Mouse (Mus musculus): ENCODE data around the gene Pde8b. TPM values are rescaled to one million over a fixed set of nuclear protein-coding genes. Genes with fewer than 3 reads are reported as not detected.

Gene Pde8b
- total and polyA plus RNA-seq, 2 experiments from 2014 or later = 7.1 to 23.6 TPM

- H3K9me3 ChIP-seq (ENCODE audit: low read length) = no peaks in the 10 kb centered on the region
- no peak for DNase-seq (ENCODE audit: low spot score)
- ATAC-seq (ENCODE audit: low FRiP score) = no peak
- H3K27ac ChIP-seq (ENCODE audit: low read depth, low read length) = no peak overlapping the region
- no peaks in the 10 kb centered on the region for H3K27me3 ChIP-seq (ENCODE audit: insufficient read depth, low read length)
- H3K9ac ChIP-seq (replicated peaks; ENCODE audit: low read length, poor library complexity, severe bottlenecking) = no peak overlapping the region
- no peak overlapping the region for H3K4me3 ChIP-seq (ENCODE audit: low read depth, low read length)
- no peaks in the 10 kb centered on the region for H3K36me3 ChIP-seq (ENCODE audit: insufficient read depth, low read length)
- no peak for TF ChIP-seq CTCF (IDR thresholded peaks at IDR 0.05)
- H3K4me2 ChIP-seq (ENCODE audit: low read depth, low read length, poor library complexity, severe bottlenecking) = no peak overlapping the region
- H3K4me1 ChIP-seq (ENCODE audit: insufficient read depth, low read length) = no peaks in the 10 kb centered on the region
- WGBS = 55% methylated on average over 4 of the region's 4 CpGs
Measured at GRCm38 (mm10) chr13:95102985-95103590, 147.0 kb downstream of the Pde8b start.

DNA sequence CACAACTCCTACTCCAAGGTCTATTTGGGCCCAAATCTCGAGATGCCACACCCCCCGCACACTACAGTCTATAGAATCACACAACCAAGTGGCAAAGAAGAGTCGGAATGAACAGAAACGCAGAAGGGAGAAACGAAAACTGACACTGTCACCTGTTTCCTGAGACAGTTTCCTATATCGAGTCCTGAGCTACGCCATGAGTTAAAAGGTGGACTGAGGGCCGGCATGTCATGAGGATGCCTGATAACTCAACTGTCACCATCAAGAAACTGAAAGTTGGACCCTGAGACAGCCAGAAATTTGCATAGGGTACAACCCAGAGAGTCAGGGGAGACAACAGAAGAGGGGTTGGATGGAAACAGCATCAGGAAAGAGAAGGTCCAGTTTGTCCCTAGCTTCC is 148.8 kb downstream of the Pde8b start:
- H3K9ac ChIP-seq (replicated peaks; ENCODE audit: low read length, poor library complexity, severe bottlenecking) = no peak overlapping the region
- ATAC-seq (ENCODE audit: low FRiP score) (no peak), DNase-seq (ENCODE audit: low spot score) (no peak)
- H3K27me3 ChIP-seq (ENCODE audit: insufficient read depth, low read length) = no peaks in the 10 kb centered on the region
- H3K36me3 ChIP-seq (ENCODE audit: insufficient read depth, low read length) = no peaks in the 10 kb centered on the region
- no peak for TF ChIP-seq CTCF (IDR thresholded peaks at IDR 0.05)
- no peak overlapping the region for H3K4me3 ChIP-seq (ENCODE audit: low read depth, low read length)
- no peaks in the 10 kb centered on the region for H3K9me3 ChIP-seq (ENCODE audit: low read length)
- H3K4me2 ChIP-seq (ENCODE audit: low read depth, low read length, poor library complexity, severe bottlenecking) = no peak overlapping the region
- H3K4me1 ChIP-seq (ENCODE audit: insufficient read depth, low read length) = no peaks in the 10 kb centered on the region
- WGBS = 92% methylated on average over 8 of the region's 8 CpGs
- no peak overlapping the region for H3K27ac ChIP-seq (ENCODE audit: low read depth, low read length)

DNA sequence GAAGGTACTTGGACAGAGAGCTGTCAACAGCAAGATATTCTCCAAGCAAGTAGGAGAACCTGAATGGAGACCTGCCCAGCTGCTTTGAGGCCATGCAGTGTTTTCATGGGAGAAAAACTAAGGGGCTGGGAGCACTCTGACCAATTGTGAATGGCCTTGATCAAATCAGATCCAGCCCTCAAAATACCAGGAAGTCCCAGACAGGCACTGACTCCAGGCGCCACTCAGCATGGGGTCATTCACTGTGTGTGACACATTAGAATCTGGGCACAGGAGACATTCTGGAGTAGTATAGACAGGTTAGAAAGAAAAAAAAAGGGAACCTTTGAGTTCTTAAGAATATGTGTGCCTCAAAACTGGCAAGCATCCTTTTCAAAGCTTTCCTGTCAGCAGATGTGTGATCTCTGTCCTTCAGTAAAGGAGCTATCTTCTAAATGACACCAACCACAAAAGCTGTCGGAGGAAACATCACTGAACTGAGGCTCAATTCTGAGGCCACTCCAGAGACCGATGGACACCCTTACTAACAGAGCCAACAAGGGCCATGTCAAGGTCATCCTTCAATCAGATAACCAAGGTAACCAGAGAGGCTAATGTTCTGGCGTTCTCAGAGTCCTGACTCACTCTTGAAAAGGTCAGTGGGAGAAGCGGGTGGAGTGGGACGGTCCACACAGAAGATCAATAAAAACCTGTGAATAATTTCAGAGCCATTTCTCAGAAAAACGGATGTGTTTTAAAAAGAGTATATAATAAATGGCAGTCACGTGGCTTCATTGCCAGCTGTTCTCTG is 151.0 kb downstream of the Pde8b start:
- no peak overlapping the region for H3K4me3 ChIP-seq (ENCODE audit: low read depth, low read length)
- no peak for ATAC-seq (ENCODE audit: low FRiP score)
- H3K9ac ChIP-seq (replicated peaks; ENCODE audit: low read length, poor library complexity, severe bottlenecking) = no peak overlapping the region
- no peaks in the 10 kb centered on the region for H3K9me3 ChIP-seq (ENCODE audit: low read length)
- no peak for TF ChIP-seq CTCF (IDR thresholded peaks at IDR 0.05)
- no peaks in the 10 kb centered on the region for H3K27me3 ChIP-seq (ENCODE audit: insufficient read depth, low read length)
- H3K4me2 ChIP-seq (ENCODE audit: low read depth, low read length, poor library complexity, severe bottlenecking) = no peak overlapping the region
- WGBS = 84% methylated on average over 8 of the region's 8 CpGs
- no peaks in the 10 kb centered on the region for H3K4me1 ChIP-seq (ENCODE audit: insufficient read depth, low read length)
- DNase-seq (ENCODE audit: low spot score) = no peak
- H3K36me3 ChIP-seq (ENCODE audit: insufficient read depth, low read length) = no peaks in the 10 kb centered on the region
- H3K27ac ChIP-seq (ENCODE audit: low read depth, low read length) = no peak overlapping the region

DNA sequence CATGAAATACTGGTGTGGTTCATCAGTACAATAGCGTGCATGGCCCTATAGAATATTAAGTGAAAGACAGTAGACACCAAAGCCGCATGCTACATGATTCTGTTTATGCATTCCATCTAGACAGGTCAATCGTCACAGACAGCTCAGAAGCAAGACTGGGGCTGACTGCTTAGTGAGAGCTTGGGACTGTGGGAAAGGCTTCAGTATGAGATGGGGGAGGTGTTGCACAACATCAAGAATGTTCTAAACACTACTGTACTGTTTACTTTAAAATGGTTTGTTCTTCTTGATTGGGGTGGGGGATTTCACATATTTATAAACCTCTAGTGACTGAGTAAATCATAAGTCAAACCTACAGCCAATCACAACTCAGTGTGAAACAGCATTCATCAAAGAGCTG is 153.5 kb downstream of the Pde8b start:
- ATAC-seq (ENCODE audit: low FRiP score) = no peak
- TF ChIP-seq CTCF (IDR thresholded peaks at IDR 0.05) = no peak

GRCm38 (mm10) chr13:95095860-95096259 is 154.3 kb downstream of the Pde8b start:
- WGBS = 57% methylated on average over 10 of the region's 10 CpGs
- H3K9ac ChIP-seq (replicated peaks; ENCODE audit: low read length, poor library complexity, severe bottlenecking) = no peak overlapping the region
- TF ChIP-seq CTCF (IDR thresholded peaks at IDR 0.05) = no peak
- H3K4me2 ChIP-seq (ENCODE audit: low read depth, low read length, poor library complexity, severe bottlenecking) = no peak overlapping the region
- H3K9me3 ChIP-seq (ENCODE audit: low read length) = no peaks in the 10 kb centered on the region
- H3K4me3 ChIP-seq (ENCODE audit: low read depth, low read length) = no peak overlapping the region
- no peak overlapping the region for H3K27ac ChIP-seq (ENCODE audit: low read depth, low read length)
- H3K4me1 ChIP-seq (ENCODE audit: insufficient read depth, low read length) = no peaks in the 10 kb centered on the region
- H3K27me3 ChIP-seq (ENCODE audit: insufficient read depth, low read length) = no peaks in the 10 kb centered on the region
- no peaks in the 10 kb centered on the region for H3K36me3 ChIP-seq (ENCODE audit: insufficient read depth, low read length)
- DNase-seq (ENCODE audit: low spot score) (no peak), ATAC-seq (ENCODE audit: low FRiP score) (no peak)

More for the DNA sequence above, 153.5 kb downstream of the Pde8b start:
- no peak for DNase-seq (ENCODE audit: low spot score)
- no peak overlapping the region for H3K27ac ChIP-seq (ENCODE audit: low read depth, low read length)
- no peak overlapping the region for H3K4me2 ChIP-seq (ENCODE audit: low read depth, low read length, poor library complexity, severe bottlenecking)
- no peak overlapping the region for H3K4me3 ChIP-seq (ENCODE audit: low read depth, low read length)
- H3K27me3 ChIP-seq (ENCODE audit: insufficient read depth, low read length) = no peaks in the 10 kb centered on the region
- no peak overlapping the region for H3K9ac ChIP-seq (replicated peaks; ENCODE audit: low read length, poor library complexity, severe bottlenecking)
- no peaks in the 10 kb centered on the region for H3K4me1 ChIP-seq (ENCODE audit: insufficient read depth, low read length)
- WGBS = 85% methylated on average over 3 of the region's 3 CpGs
- no peaks in the 10 kb centered on the region for H3K36me3 ChIP-seq (ENCODE audit: insufficient read depth, low read length)
- H3K9me3 ChIP-seq (ENCODE audit: low read length) = no peaks in the 10 kb centered on the region

Data from midbrain, postnatal 0 days (tissue).